Mouse (Mus musculus) left cerebral cortex, adult 11 months (tissue): Measurements from ENCODE around the gene Dctpp1.
A peak's percentile ranks its signal among the peaks of the same experiment; 100 is the strongest.

Experiments used
- DNase-seq: peaks from one replicate; pipeline ENCODE4 v3.0.0; 2022; ENCODE audit warnings: low spot score

Gene Dctpp1

DNA sequence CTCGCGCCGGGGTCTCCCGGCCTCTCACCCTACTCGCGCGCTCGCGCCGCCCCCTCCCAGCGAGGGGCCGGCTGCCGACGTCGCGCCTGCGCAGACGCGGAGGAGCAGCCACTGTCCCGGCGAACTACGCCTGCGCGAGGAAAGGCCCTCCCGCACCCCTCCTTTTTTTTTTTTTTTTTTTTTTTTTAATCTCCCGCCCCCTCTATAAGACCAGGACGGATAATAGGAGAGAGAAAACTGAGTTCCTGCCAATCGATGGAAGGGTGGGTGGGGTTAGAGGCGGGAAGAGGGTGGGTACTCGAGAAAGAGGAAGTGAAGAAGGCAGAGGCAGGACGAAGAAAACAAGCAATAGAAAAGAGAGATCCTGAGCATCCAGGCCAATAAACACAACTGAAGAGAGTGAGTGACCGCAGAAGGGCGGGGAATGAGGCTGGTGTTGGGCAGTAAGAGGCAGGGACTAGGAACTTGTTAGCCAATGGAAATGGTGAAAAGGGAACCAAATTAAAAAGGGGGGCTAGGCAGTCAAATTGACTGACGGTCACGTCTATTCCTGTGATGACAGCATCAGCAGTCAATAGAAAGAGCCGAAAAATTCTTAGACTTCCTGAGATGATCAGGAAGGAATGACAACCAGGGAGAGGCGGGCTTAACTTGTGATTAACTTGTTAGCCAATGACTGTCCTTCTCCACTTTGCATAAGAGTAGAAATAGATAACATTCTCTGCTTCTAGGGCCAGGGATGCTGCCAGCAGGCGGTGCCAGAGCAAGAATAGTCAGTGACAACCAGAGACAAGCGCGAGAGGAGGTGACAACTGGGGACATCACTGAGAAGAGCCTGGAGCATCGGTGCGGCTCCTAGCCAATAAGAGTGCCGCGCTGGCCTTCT, 51.7 kb downstream of the Dctpp1 start, which contains the start of gene Mylpf:
TSS of gene Mylpf (plus strand) at position 338 of the 886 bp plus-strand sequence.
- DNase-seq, result peak; percentile 98

DNA sequence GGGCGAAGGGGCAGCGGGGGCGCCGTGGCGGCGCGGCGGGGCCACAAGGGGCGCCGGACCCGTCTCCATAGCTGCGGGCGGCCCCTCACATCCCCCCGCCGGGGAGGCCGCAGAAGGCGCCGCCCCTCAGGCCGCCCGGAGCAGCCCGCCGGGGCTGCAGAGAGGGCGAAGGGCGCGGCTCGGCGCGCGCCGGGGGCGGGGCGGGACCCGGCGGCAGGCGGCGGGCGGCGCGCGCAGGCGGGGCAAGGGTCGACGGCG, 52.3 kb downstream of the Dctpp1 start, which contains the start of gene Tbc1d10b:
TSS of gene Tbc1d10b (minus strand) at position 174 of the 258 bp plus-strand sequence.
- DNase-seq, result no peak

DNA sequence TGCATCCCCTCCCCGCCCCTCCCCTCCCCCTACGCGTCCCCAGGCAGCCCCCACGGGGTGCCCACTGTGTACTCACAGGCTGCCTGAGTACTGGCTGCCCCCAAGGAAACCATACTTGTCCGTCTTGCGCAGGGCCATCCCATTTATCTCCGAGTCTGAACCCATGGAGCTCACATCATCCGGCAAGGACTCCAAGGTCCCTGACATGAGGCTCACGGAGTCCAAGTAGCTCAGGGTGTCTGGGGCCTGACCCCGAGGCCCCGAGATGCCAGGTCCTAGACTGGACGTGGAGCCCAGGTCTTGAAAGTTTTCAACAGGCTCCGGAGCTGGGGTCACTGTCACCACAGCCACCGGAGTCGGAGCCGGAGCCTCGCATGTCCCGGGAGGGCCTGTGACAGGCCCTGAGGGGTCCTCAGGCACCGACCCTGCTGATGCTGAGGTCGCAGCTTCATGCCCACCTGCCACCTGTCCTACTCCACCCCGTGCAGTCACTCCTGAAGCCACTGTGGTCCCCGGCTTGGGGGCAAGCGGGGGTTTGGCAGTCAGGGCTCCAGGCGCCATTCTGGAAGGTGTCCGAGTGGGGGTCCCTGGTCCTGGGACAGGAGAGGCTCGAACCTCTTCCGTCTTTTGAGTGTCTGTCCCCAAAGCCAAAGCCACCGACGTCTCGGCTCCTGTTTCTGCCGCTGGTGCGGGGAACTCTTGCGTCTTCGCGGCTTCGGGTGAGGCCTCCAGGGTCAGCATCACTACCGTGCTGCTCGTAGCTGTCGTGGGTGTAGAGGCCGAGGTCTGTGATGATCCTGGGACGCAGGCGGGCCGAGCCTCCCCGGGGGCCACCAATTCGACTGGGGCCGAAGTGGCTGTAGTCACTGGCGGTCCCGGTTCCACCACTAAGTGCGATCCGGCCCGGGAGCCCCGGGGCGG, 52.9 kb downstream of the Dctpp1 start:
- DNase-seq, result no peak
